Mouse (Mus musculus) heart, adult 2 months (tissue): ENCODE results near the gene Birc6.

ENCODE experiments used
- CTCF ChIP-seq: fragments of 200-600 bp; IDR thresholded peaks from 2 replicates; pipeline ENCODE4 v1.8.1; 2022; ENCODE audit warnings: antibody characterized with exemption, mild to moderate bottlenecking, moderate library complexity
- EP300 ChIP-seq: fragments of 200-500 bp; IDR thresholded peaks from 2 replicates; pipeline ENCODE4 v1.6.1; 2011; ENCODE audit warnings: low read depth, low read length, control low read depth; ENCODE audit not compliant: insufficient read depth
- POLR2A ChIP-seq: fragments of 200-500 bp; IDR thresholded peaks from 2 replicates; pipeline ENCODE4 v1.6.1; 2011; ENCODE audit warnings: mild to moderate bottlenecking, low read depth, low read length, control low read depth; ENCODE audit not compliant: insufficient read depth

- TF ChIP-seq CTCF (no peak), POLR2A (peak; percentile 98), EP300 (peak; percentile 42; the same call in 1 of the 2 replicates)
These were observed 189.6 kb downstream of the Birc6 start, which contains the start of gene Ttc27 for GRCm38 (mm10) chr17:74717618-74718151.
